Mouse (Mus musculus): ENCODE data around the gene Cyb561.

Gene Cyb561

GRCm38 (mm10) chr11:105941973-105942372 is 11.2 kb downstream of the Cyb561 start:
- no peak for TF ChIP-seq GATA4 (IDR thresholded peaks at IDR 0.05; ENCODE audit: insufficient replicate concordance, low read length)

DNA sequence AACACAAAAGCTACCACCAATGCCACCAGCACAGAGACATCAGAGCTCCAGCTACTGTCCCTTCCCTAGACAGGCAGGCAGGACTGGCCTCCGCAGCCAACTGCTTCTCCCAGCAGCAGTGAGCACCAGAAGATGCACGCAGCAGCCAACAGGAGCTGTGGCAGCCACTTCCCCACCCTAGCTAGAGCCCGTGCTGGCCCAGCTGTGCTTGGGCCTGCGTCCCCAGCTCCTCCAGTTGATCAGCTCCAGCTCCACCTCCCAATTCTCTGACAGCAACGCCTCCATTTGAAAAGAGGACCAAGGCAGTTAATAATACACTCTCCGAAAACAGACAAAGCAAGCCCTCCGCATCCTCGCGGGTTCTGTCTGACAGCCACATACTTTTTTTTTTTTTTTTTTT is 14.4 kb downstream of the Cyb561 start:
- TF ChIP-seq GATA4 (IDR thresholded peaks at IDR 0.05; ENCODE audit: insufficient replicate concordance, low read length): no peak

DNA sequence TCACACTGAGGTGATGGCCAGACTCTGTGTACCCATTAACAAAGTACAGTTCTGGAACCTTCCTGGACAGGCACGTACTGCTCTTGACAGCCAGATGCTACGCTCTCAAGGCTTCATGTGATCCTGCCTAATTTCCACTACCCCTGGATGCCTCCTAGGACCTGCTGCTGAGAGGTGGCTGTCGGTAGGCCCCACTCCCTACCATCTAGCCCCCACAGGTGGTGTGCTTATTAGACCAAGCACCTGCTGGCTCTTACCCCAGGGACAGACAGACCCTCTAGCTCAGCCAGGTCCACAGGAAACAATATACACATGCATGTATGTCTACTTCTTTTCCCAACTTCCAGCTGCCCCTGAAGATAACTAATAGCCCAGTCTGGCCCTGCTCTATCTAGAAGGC is 16.2 kb downstream of the Cyb561 start:
- no peak for TF ChIP-seq GATA4 (IDR thresholded peaks at IDR 0.05; ENCODE audit: insufficient replicate concordance, low read length)

DNA sequence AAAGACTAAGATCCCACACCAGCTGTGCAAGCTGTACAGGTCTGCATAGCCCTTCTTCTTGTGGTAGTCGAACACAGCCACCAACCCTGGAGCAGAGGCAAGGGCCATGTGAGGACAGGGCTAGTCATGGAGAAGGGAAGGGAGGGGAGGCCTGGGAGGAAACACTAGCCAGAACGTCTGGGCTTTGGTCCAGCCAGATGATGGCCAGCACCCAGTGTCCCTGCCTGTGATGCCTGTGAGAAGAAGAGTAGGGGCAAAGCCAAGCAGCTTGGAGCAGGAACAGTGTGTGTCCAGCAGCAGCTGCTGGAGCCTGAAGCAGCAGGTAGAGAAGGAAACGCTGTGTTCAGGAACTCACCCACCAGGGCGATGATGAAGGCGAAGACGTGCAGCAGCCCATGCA is 16.9 kb downstream of the Cyb561 start:
- no peak for TF ChIP-seq GATA4 (IDR thresholded peaks at IDR 0.05; ENCODE audit: insufficient replicate concordance, low read length)

GRCm38 (mm10) chr11:105935496-105935895 is 17.6 kb downstream of the Cyb561 start:
- no peak for TF ChIP-seq GATA4 (IDR thresholded peaks at IDR 0.05; ENCODE audit: insufficient replicate concordance, low read length)

GRCm38 (mm10) chr11:105934816-105935215 is 18.3 kb downstream of the Cyb561 start:
- TF ChIP-seq GATA4 (IDR thresholded peaks at IDR 0.05; ENCODE audit: insufficient replicate concordance, low read length): no peak

- TF ChIP-seq GATA4 (IDR thresholded peaks at IDR 0.05; ENCODE audit: insufficient replicate concordance, low read length): no peak
Observed at GRCm38 (mm10) chr11:105934303-105934711, 18.8 kb downstream of the Cyb561 start.

DNA sequence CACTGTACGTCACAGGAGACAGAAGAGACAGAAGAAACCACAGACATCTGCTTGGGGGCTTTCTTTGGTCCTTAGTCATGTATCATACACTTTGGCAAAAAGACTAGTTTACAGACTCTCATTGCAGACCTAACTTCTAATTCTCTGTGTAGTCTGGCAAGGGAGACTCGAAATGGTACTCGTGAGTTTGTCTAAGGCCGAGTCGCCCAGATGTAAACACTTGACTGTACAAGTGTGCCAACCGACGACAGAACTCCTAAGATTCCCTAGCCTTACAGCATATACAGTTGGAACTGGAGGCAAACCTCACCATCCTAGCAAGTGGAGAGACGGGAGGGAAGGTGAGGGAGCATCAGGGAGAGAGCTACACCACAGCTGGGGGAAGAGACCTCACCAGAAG is 19.4 kb downstream of the Cyb561 start:
- TF ChIP-seq GATA4 (IDR thresholded peaks at IDR 0.05; ENCODE audit: insufficient replicate concordance, low read length): no peak

- no peak for TF ChIP-seq GATA4 (IDR thresholded peaks at IDR 0.05; ENCODE audit: insufficient replicate concordance, low read length)
Observed at GRCm38 (mm10) chr11:105931380-105931779, 21.8 kb downstream of the Cyb561 start.

- no peak for TF ChIP-seq GATA4 (IDR thresholded peaks at IDR 0.05; ENCODE audit: insufficient replicate concordance, low read length)
Observed at GRCm38 (mm10) chr11:105928171-105928570, 25.0 kb downstream of the Cyb561 start.

- TF ChIP-seq GATA4 (IDR thresholded peaks at IDR 0.05; ENCODE audit: insufficient replicate concordance, low read length): no peak
Observed at GRCm38 (mm10) chr11:105927065-105928030, 25.8 kb downstream of the Cyb561 start.

DNA sequence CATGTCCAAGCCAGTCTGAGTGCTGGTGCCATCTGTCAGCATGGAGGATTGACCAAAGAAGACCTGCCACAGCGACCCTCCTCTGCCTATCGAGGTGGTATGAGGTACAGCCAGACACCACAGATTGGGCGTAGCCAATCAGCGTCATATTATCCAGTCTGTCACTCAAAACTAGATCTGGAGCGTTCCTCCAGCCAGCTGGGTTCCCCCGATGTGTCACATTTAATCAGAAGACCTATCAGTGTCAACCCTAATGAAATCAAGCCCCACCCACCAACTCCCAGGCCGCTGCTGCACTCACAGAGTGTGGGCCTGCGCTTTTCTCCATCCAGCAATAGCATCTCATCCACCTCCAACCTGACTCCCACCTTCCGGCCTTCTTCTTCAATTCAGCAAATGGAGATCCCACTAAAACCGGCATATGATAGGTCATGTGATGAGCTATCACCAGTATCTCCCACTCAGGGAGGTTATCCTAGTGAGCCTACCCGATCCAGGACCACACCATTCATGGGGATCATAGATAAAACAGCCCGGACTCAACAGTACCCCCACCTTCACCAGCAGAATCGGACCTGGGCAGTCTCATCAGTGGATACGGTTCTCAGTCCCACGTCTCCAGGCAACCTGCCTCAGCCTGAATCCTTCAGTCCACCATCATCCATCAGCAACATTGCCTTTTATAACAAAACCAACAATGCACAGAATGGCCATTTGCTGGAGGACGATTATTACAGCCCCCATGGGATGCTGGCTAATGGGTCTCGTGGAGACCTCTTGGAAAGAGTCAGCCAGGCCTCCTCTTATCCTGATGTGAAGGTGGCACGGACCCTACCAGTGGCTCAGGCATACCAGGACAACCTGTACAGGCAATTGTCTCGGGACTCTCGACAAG is 30.1 kb downstream of the Cyb561 start:
- no peak for TF ChIP-seq GATA4 (IDR thresholded peaks at IDR 0.05; ENCODE audit: insufficient replicate concordance, low read length)

- TF ChIP-seq GATA4 (IDR thresholded peaks at IDR 0.05; ENCODE audit: insufficient replicate concordance, low read length): no peak
Observed at GRCm38 (mm10) chr11:105921275-105921674, 31.9 kb downstream of the Cyb561 start.

DNA sequence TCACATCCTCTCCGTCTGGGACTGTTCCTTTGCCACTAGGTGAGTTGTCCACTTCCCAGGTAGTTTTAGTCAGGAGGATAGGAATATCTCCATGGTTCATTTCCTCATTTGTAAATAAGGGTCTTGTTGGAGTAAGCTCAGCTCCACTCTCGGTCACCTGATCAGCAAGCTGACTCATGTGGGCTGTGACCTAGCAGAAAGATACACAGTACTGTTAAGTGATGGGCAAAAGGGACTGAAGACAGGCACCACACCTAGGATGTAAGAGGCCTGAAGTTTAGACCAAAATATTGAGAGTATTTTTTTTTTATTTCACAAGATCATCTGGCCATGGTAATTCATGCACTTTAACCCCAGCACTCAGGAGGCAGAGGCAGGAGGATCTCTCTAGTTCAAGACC is 32.3 kb downstream of the Cyb561 start:
- no peak for TF ChIP-seq GATA4 (IDR thresholded peaks at IDR 0.05; ENCODE audit: insufficient replicate concordance, low read length)

- no peak for TF ChIP-seq GATA4 (IDR thresholded peaks at IDR 0.05; ENCODE audit: insufficient replicate concordance, low read length)
Observed at GRCm38 (mm10) chr11:105920098-105920785, 32.9 kb downstream of the Cyb561 start.
